Mouse (Mus musculus) embryo, embryonic 11 days (tissue): ENCODE results near the gene Cyp4f13.

Experiments used
- DNase-seq: peaks from one replicate; pipeline ENCODE4 v3.0.0-alpha.2; 2015

The Cyp4f13 gene

GRCm38 (mm10) chr17:32947215-32947914 is at the start of gene Cyp4f13:
Cyp4f13 (minus strand) TSS chr17:32947402.
- DNase-seq: peak; percentile 76

- DNase-seq: peak; percentile 90
Observed at GRCm38 (mm10) chr17:32992699-32993474, 45.7 kb upstream of the Cyp4f13 start, which contains the start of gene Zfp952. Zfp952 (plus strand) TSS chr17:32993129.

GRCm38 (mm10) chr17:32991965-32992698 is 44.9 kb upstream of the Cyp4f13 start:
- DNase-seq: peak; percentile 29

- no peak for DNase-seq
Observed at GRCm38 (mm10) chr17:32986301-32986700, 39.1 kb upstream of the Cyp4f13 start.

DNA sequence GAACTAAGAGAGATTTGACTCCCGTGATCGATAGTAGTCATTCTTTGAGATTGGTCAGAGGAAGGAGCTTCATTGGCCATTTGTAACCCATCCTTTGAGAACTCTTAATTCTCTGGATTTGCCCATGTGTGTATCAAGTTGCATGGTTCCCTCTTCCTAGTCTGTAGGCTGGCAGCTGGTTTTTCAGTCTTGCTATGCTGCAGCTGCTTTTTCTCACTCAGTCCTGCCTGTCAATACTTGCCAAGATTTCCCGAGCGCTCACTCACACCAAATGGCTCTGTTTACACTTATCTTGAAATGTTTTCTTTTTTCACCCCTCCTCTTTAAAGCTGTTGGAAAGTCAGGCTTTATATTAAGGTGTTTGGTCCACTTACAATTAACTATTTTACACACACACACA is 34.2 kb upstream of the Cyp4f13 start:
- no peak for DNase-seq

GRCm38 (mm10) chr17:32965623-32966290 is 18.6 kb upstream of the Cyp4f13 start, which contains the start of gene Zfp472:
Zfp472 (plus strand) TSS chr17:32965814.
- peak; percentile 92 for DNase-seq

DNA sequence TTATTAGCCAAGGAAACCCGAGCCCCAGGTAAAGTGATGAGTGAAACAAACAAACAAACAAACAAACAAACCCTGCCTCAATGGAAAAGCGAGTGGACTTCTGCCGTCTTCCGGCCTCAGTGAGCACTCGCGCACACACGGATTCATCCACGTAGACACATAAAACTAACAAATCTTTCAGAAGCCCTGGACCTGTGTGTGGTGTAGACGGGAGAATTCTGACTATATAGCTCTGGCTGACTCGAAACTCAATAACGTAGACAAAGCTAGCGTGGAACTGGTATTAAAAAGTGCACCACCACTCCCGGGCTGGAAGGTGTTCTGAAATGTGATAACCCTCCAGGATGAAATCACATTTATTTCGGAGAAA is 18.0 kb upstream of the Cyp4f13 start:
- DNase-seq: no peak

- peak; percentile 76 for DNase-seq
Observed at GRCm38 (mm10) chr17:32951441-32951840, 4.2 kb upstream of the Cyp4f13 start.

DNA sequence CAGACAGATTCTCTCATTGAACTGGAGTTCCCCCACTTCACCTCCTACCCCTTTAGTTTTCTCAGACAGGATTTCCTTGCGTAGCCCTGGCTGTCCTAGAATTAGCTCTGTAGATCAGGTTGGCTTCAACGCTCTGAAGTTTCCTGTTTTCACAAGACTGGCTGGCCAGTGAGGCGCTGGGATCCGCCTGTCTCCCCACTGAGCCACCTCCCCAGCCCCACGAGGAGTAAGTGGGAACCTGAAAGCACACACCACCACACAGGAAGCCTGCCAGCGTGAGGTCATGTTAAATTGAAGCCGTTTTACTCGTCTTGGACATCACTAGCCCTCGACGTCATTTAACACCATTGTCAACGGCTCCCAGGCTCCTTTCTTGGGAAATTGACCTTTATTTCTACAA is 3.8 kb upstream of the Cyp4f13 start:
- no peak for DNase-seq

GRCm38 (mm10) chr17:32950136-32950535 is 2.9 kb upstream of the Cyp4f13 start:
- no peak for DNase-seq

GRCm38 (mm10) chr17:32946716-32947115 is 486 bp downstream of the Cyp4f13 start:
- DNase-seq: no peak

DNA sequence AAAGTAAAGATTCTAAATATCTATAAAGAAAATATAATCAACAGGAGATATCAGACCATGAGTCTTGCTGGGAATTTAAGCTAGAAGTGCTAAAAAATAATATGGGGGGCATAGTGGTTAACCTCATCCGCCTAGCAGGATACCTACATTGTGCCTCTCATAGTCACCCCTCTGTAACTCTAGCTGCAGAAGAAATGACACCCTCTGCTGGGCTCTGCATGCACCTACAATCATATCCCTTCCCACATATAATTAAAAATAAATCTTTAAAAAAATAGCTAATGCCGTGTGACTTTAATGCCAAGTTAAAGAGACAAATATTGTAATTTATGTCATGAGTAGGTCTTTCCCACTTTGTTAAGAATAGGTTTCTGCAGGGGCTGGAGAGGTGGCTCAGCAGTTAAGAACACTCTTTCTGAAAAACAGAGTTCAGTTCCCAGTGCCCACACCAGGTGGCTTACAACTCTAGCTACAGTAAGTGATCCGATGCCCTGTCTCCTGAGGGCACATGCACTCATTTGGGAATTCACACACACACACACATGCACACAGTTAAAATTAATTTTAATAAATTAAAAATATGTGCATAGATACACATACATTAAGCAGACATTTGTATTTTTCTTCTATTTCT is 2.7 kb downstream of the Cyp4f13 start:
- no peak for DNase-seq

DNA sequence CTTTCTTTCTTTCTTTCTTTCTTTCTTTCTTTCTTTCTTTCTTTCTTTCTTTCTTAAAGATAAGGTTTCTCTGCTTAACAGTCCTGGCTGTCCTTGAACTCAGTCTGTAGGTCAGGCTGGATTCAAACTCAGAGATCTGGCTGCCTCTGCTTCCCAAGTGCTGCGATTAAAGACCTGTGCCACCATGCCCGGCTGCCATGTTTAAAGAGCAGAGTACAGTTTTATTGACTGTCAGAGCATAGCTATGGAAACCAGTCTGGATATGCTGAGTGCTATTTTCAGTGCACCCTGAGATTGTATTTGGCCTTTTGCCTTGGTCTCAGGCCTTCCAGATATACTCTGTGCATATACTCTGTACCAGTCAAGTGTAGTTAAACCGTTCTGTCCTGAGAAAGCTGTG is 3.5 kb downstream of the Cyp4f13 start:
- DNase-seq: no peak

DNA sequence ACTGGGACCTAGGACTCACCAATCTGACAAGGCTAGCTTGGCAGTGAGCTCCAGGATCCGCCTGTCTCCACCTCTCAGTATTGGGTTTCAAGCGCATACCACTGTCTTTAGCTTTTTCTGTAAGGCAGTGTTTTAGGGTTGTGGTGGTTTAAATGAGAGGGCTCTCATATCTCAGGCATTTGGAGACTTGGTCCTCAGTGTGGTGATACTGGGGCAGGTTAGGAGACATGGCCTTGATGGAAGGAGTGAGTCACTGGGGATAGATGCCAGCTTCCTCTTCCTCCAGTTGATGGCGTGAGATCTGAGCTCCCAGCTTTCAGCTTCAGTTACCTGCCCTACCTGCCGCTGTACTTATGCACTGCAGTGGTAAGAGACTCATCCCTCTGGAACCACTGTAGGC is 7.4 kb downstream of the Cyp4f13 start:
- no peak for DNase-seq

DNA sequence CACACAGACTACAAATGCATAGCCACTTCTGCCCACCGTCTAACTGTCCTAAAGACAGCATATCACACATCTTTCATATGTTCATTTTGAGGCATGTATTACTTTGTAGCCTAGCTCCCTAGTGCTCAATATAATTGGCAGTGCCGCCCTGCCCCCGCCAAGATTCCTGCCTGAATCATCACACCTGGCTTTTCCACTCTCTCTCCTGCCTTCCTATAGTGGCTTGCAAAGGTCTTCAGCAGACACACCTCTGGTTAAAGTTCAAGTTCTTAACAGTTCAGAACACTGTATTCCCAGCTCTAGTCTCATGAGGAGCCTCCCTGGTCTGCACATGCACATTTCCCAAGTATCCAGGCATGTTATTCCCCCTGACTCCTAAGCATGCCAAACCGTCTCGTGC is 19.4 kb downstream of the Cyp4f13 start:
- DNase-seq: no peak

DNA sequence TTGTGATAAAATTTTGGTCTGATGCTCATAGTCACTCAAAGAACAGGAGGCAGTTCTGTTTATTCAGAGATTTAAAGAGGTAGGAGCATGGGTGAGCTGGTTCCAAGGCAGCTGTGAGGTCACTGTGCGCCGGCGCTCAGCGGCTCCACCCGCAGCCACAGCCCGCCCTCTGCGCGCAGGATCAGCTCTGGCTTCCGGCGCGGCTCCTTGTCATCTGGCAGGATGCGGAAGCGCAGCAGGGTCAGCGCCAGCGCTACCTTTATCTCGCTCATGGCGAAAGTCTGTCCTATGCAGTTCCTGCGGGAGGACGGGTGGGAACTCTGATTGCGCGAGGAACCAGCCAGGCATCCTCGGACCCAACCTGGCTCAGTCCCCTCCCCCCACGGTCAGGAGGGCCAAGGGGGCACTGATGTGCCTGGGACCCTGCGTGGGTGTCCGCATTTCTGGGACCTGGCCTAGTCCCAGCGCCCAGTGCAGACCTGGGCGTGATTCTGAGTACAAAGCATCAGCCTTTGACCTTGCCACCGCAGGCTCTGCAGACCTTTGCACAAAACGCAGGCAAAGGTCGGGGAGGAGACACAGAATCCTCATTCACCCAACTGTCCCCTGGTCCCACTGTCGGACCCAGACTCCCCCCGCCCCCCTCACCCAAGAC is 22.4 kb downstream of the Cyp4f13 start:
- DNase-seq: peak; percentile 89

GRCm38 (mm10) chr17:32923681-32924080 is 23.5 kb downstream of the Cyp4f13 start:
- DNase-seq: no peak

DNA sequence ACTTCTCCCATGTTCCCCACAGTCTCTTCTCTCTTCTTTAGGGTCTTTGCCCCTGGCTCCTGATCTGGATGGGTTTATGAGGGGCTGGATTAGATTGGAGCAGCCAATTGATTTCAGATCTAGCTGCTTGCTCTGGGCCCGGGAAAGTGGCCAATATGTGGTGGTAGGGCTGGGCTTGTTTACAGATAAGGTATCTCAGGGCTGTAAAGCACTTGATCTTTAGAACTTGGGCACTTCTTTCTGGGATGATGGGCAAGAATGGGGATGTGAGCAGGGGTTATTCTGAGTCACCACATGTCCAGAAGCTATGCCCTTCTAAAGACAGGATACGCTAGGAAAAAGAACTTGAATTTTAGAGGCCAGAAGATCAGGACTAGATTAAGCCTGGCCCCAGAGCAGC is 28.1 kb downstream of the Cyp4f13 start:
- DNase-seq: no peak

GRCm38 (mm10) chr17:32917131-32917530 is 30.1 kb downstream of the Cyp4f13 start, which contains the start of gene Cyp4f14:
Cyp4f14 (minus strand) TSS chr17:32917342.
- DNase-seq: no peak

- no peak for DNase-seq
Observed at GRCm38 (mm10) chr17:32916075-32916474, 31.1 kb downstream of the Cyp4f13 start.

- no peak for DNase-seq
Observed at GRCm38 (mm10) chr17:32906172-32906571, 41.0 kb downstream of the Cyp4f13 start.

DNA sequence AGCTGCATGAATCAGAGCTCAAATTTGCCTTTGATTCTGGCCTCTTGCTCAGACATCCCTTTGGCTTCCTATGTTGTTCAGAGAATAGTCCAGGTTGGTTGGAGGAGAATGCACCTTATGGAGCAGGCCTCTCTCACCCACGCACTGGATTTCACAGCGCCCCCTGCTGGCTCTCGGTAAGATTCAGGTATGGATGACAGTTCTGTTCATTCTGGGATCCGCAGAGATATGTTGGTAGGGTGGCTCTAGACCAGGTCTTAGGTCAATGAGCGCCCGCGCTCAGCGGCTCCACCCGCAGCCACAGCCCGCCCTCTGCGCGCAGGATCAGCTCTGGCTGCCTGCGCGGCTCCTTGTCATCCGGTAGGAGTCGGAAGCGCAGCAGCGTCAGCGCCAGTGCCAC is 42.0 kb downstream of the Cyp4f13 start:
- peak; percentile 63 for DNase-seq
